Mouse (Mus musculus): ENCODE measurements at regions not wholly inside any gene's neighbourhood (a gene's known extent, or its start where the extent isn't known, plus 50 kb on each side); places are given as distances from the start of the nearest gene placed in this dataset.

DNA sequence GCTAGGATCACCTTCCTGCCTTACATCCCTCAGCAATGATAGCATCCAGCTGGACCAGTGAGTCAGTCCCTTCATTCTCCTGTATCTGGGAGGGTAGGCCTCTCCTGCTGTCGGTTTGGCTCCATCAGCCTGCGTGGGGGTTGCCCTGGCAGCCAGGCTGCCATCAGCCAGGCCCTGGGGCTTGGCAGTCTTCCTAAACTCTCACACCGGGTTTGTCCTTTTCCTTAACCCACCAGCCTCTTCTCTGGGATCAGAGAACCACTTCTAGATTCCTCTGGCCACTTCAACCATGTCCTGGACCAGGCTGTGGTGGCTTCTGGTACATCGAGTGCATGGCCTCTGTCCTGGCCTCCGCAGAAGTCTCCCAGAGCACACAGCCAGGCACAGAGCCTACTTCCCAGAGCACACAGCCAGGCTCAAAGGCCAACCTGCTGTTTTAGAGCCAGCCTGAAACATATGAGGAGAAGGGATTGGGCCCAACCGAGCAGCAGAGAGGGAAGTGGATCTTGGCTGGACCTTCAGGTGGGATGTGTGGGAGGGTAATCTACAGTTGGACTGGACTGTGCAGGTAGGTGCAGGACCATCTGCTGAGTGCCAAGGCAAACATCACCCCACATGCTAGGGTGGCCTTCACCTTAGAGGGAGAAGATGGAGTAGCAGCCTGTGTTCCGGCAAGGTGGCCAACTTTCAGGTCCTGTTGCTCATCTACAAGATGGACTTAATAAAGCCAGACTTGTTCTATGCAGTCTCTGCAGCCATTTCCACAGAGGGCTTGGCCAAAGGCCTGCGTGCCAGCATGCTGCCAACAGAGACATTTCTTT, 87.8 kb upstream of the Tle3 start:
- H3K27me3 ChIP-seq: 0 out of 2 replicates have a peak, but pooled peaks cover 2% of the 10 kb centered on the region
- no peak overlapping the region for H3K4me2 ChIP-seq
- H3K27ac ChIP-seq (replicated peaks): no peak overlapping the region
- H3K4me1 ChIP-seq (replicated peaks): peaks cover 10% of the 10 kb centered on the region
- H3K9me3 ChIP-seq: no peaks in the 10 kb centered on the region
- no peaks in the 10 kb centered on the region for H3K36me3 ChIP-seq
- ATAC-seq (ENCODE audit: low FRiP score, low read depth): no peak
- no peak overlapping the region for H3K9ac ChIP-seq
- H3K4me3 ChIP-seq: no peak overlapping the region
- 78% methylated on average over 8 of the region's 8 CpGs for WGBS

DNA sequence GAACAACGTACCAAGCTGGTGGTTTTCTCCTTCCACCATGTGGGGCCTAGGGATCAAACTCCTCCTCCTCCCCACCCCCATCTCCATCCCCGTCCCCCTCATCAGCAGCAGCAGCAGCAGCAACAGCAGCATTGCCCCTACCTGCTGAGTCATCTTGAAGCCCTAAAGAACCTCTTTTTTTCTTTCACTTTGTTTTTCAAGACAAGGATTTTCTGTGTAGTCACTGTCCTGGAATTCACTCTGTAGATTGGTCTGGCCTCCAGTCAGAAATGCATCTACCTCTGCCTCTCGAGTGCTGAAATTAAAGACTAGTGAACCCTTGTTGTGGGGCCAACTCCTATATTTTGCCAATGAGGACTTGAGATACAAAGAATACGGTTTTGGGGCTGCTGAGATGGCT, 85.6 kb upstream of the Tle3 start:
- no peak for ATAC-seq (ENCODE audit: low FRiP score, low read depth)
- Histone ChIP-seq H3K27ac (replicated peaks) (no peak overlapping the region), H3K27me3 (0 out of 2 replicates have a peak, but pooled peaks cover 2% of the 10 kb centered on the region), H3K9ac (no peak overlapping the region), H3K4me2 (no peak overlapping the region), H3K4me1 (replicated peaks) (peaks cover 6% of the 10 kb centered on the region; the same call in 1 of the 2 replicates), H3K36me3 (no peaks in the 10 kb centered on the region), H3K4me3 (no peak overlapping the region), H3K9me3 (no peaks in the 10 kb centered on the region)
- 85% methylated on average over 4 of the region's 4 CpGs for WGBS

DNA sequence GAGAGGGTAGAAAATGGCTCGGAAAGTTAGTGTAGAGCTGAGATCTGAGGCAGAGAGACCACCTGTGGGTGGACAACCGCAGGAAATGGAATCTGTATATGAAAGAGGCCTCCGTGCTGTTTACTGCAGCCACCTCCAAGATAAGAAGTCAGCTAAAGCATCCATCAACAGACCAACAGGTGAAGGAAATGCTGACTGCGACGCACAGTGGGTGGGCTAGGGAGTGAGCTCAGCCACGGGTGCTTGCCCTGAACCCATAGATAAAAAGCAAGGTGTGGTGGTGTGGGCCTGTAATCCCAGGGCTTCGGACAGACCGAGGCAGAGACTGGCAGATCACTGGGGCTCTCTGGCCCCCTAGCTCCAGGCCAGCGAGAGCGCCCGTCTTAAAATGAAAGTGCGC, 83.0 kb upstream of the Tle3 start:
- Histone ChIP-seq H3K27me3 (no peaks in the 10 kb centered on the region), H3K4me3 (no peak overlapping the region), H3K4me1 (replicated peaks) (peaks cover 17% of the 10 kb centered on the region), H3K36me3 (no peaks in the 10 kb centered on the region), H3K9ac (no peak overlapping the region), H3K27ac (replicated peaks) (no peak overlapping the region), H3K9me3 (no peaks in the 10 kb centered on the region), H3K4me2 (no peak overlapping the region)
- WGBS: 63% methylated on average over 12 of the region's 12 CpGs
- ATAC-seq (ENCODE audit: low FRiP score, low read depth): no peak

DNA sequence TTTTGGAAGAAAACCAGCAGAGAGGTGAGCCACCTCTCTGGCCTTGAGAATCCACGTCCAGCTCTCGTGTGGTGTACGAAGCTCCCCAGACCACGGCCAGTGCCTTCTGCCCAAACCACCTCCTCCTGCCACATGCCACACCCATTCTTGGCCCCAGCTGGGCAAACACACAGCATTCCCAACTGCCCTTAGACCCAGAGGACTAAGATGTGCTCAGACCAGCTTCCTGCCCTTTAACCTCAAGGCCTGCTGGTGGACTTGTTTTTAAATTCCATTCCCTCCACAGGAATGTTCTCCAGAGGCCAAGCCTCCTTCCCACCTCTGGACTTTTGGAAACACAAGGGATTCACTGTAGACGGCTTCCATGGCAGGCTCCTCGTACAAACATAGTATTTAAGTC, 82.5 kb upstream of the Tle3 start:
- H3K36me3 ChIP-seq: no peaks in the 10 kb centered on the region
- H3K9me3 ChIP-seq: no peaks in the 10 kb centered on the region
- no peak overlapping the region for H3K9ac ChIP-seq
- peaks cover 12% of the 10 kb centered on the region for H3K4me1 ChIP-seq (replicated peaks)
- no peaks in the 10 kb centered on the region for H3K27me3 ChIP-seq
- no peak for ATAC-seq (ENCODE audit: low FRiP score, low read depth)
- no peak overlapping the region for H3K4me2 ChIP-seq
- 76% methylated on average over 6 of the region's 6 CpGs for WGBS
- H3K27ac ChIP-seq (replicated peaks): no peak overlapping the region
- no peak overlapping the region for H3K4me3 ChIP-seq

- WGBS: 83% methylated on average over 1 of the region's 1 CpGs
- H3K4me3 ChIP-seq: no peak overlapping the region
- H3K4me1 ChIP-seq (replicated peaks): peaks cover 11% of the 10 kb centered on the region
- H3K9me3 ChIP-seq: no peaks in the 10 kb centered on the region
- no peak for ATAC-seq (ENCODE audit: low FRiP score, low read depth)
- H3K36me3 ChIP-seq: no peaks in the 10 kb centered on the region
- H3K27ac ChIP-seq (replicated peaks): no peak overlapping the region
- no peak overlapping the region for H3K9ac ChIP-seq
- no peak overlapping the region for H3K4me2 ChIP-seq
- no peaks in the 10 kb centered on the region for H3K27me3 ChIP-seq
Observed at GRCm38 (mm10) chr9:61291646-61292045, 80.5 kb upstream of the Tle3 start.

GRCm38 (mm10) chr9:61292501-61292900, 79.7 kb upstream of the Tle3 start:
- 63% methylated on average over 3 of the region's 3 CpGs for WGBS
- peaks cover 11% of the 10 kb centered on the region for H3K4me1 ChIP-seq (replicated peaks)

GRCm38 (mm10) chr9:61293223-61293985, 78.8 kb upstream of the Tle3 start:
- no peak overlapping the region for H3K4me2 ChIP-seq
- 17% methylated on average over 11 of the region's 11 CpGs for WGBS
- no peaks in the 10 kb centered on the region for H3K36me3 ChIP-seq
- H3K9ac ChIP-seq: no peak overlapping the region
- H3K9me3 ChIP-seq: no peaks in the 10 kb centered on the region
- H3K4me3 ChIP-seq: no peak overlapping the region
- H3K27me3 ChIP-seq: no peaks in the 10 kb centered on the region
- peak; percentile 42; the same call in 1 of the 2 replicates for ATAC-seq (ENCODE audit: low FRiP score, low read depth)
- H3K27ac ChIP-seq (replicated peaks): no peak overlapping the region
- H3K4me1 ChIP-seq (replicated peaks): peaks cover 11% of the 10 kb centered on the region

More at GRCm38 (mm10) chr9:61292501-61292900, 79.7 kb upstream of the Tle3 start:
- H3K9me3 ChIP-seq: no peaks in the 10 kb centered on the region
- no peak for ATAC-seq (ENCODE audit: low FRiP score, low read depth)
- no peak overlapping the region for H3K4me2 ChIP-seq
- no peak overlapping the region for H3K9ac ChIP-seq
- no peak overlapping the region for H3K4me3 ChIP-seq
- no peaks in the 10 kb centered on the region for H3K36me3 ChIP-seq
- no peaks in the 10 kb centered on the region for H3K27me3 ChIP-seq
- H3K27ac ChIP-seq (replicated peaks): no peak overlapping the region

GRCm38 (mm10) chr9:61295001-61295400, 77.2 kb upstream of the Tle3 start:
- no peak for ATAC-seq (ENCODE audit: low FRiP score, low read depth)
- no peak overlapping the region for H3K27ac ChIP-seq (replicated peaks)
- WGBS: 83% methylated on average over 5 of the region's 5 CpGs
- H3K27me3 ChIP-seq: no peaks in the 10 kb centered on the region
- H3K9me3 ChIP-seq: no peaks in the 10 kb centered on the region
- no peak overlapping the region for H3K4me2 ChIP-seq
- no peak overlapping the region for H3K4me3 ChIP-seq
- H3K36me3 ChIP-seq: no peaks in the 10 kb centered on the region
- H3K4me1 ChIP-seq (replicated peaks): peaks cover 11% of the 10 kb centered on the region
- H3K9ac ChIP-seq: no peak overlapping the region

DNA sequence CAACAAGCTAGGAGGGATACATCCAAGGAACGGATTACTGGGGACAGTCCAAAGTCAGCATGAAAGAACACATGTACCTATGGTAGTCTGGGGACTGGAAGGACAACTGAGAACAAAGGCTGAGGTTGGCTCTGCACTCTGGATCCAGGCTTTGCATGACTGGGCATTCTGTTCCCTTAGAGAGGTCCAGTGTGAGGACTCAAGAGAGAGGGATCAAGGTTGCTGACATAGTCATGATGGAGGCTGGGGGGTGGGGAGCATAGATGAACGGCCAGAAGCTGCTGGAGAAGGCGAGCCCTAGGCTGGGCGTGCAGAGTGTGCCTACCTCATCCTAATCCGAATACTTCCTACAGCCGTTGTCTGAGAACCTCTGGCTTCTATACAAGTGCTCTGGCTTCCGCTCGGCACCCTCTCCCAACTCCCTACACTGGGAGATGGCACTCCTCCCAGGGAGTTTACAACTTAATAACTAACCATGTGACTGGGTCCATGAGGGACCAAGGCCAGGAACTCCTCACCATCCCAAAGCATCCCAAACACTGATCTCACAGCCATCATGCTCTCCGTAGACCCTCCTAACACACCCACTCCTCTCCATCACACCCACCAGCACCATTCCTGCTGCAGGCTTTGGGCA, 75.7 kb upstream of the Tle3 start:
- Histone ChIP-seq H3K36me3 (no peaks in the 10 kb centered on the region), H3K4me2 (no peak overlapping the region), H3K9me3 (no peaks in the 10 kb centered on the region), H3K9ac (no peak overlapping the region), H3K4me3 (no peak overlapping the region), H3K4me1 (replicated peaks) (peaks cover 11% of the 10 kb centered on the region), H3K27ac (replicated peaks) (no peak overlapping the region), H3K27me3 (no peaks in the 10 kb centered on the region)
- 96% methylated on average over 9 of the region's 9 CpGs for WGBS
- ATAC-seq (ENCODE audit: low FRiP score, low read depth): no peak

DNA sequence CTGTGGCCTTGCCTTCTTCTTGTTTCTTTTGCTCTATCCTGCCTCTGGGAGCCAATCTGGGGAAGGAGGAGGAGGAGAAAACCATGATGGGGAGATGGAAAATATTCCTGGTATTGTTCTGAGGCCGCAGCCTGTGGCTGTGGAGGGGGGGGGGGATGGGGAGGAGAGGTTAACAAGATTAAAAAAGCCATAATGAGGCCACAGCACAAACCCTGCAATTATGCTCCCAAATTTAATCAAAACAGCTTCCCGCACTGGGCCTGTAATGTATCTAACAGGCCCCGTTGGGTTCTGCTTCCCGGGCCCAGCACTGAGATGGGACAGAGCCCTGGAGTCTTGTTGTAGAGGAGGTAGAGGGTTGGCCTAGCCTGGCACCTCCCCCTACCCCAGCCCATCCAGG, 74.8 kb upstream of the Tle3 start:
- H3K27me3 ChIP-seq: no peaks in the 10 kb centered on the region
- no peak overlapping the region for H3K9ac ChIP-seq
- no peak overlapping the region for H3K4me3 ChIP-seq
- H3K27ac ChIP-seq (replicated peaks): no peak overlapping the region
- ATAC-seq (ENCODE audit: low FRiP score, low read depth): no peak
- no peaks in the 10 kb centered on the region for H3K9me3 ChIP-seq
- H3K36me3 ChIP-seq: no peaks in the 10 kb centered on the region
- WGBS: 54% methylated on average over 4 of the region's 4 CpGs
- no peak overlapping the region for H3K4me2 ChIP-seq
- peaks cover 11% of the 10 kb centered on the region for H3K4me1 ChIP-seq (replicated peaks)

DNA sequence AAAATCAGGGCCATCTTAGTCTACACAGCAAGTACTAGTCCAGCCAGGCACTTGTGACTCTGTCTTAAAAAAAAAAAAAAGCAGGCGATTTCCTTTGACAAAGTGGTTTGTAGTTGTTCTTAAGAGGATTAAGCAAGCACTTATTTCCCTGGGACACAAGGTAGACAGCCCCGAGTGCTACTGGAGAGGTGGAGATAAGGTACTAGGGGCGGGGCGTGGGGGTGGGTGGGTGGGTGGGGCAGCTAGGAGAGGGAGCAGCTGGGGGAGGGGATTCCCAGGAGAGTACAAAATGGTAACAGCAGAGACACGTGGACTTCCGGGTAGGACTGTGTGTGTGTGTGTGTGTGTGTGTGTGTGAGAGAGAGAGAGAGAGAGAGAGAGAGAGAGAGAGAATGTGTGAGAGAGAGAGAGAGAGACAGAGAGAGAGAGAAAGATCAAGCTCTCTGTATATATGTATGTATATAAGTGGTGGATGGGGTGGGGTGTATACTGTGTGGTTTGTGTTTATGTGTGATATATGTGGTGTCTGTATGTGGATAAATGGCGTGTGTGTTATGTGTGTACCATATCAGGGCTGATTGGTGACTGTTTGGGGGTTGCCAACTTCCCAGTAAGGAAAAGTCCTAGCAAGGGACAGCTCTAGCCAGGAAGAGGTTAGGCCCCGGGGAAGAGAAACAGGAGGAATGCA, 72.1 kb upstream of the Tle3 start:
- Histone ChIP-seq H3K9ac (no peak overlapping the region), H3K4me3 (no peak overlapping the region), H3K4me2 (no peak overlapping the region), H3K4me1 (replicated peaks) (no peaks in the 10 kb centered on the region), H3K27ac (replicated peaks) (no peak overlapping the region), H3K9me3 (no peaks in the 10 kb centered on the region), H3K36me3 (no peaks in the 10 kb centered on the region), H3K27me3 (no peaks in the 10 kb centered on the region)
- WGBS: 71% methylated on average over 8 of the region's 8 CpGs
- ATAC-seq (ENCODE audit: low FRiP score, low read depth): no peak

- WGBS: 89% methylated on average over 8 of the region's 8 CpGs
- Histone ChIP-seq H3K4me1 (replicated peaks) (no peaks in the 10 kb centered on the region), H3K4me2 (no peak overlapping the region), H3K4me3 (no peak overlapping the region), H3K9ac (no peak overlapping the region), H3K27me3 (no peaks in the 10 kb centered on the region), H3K36me3 (no peaks in the 10 kb centered on the region), H3K9me3 (no peaks in the 10 kb centered on the region), H3K27ac (replicated peaks) (no peak overlapping the region)
- no peak for ATAC-seq (ENCODE audit: low FRiP score, low read depth)
Observed at GRCm38 (mm10) chr9:61301070-61301469, 71.1 kb upstream of the Tle3 start.

All from hindbrain, embryonic 15.5 days (tissue).